Comparison of ENCODE assay signal across 12 mouse cellular contexts in genomic region chr1:177195224-177195623, GRCm38 (mm10).
DNase-seq lines count a peak whose midpoint lies in the region; ATAC-seq and TF ChIP-seq lines count a peak whose summit lies in the region.
"Had no signal": no experiment of that assay in that cellular context is flagged by ENCODE, and none has a peak within 500 bp of the region (broad histone marks: within the 10 kb centered on the region; RNA-seq: fewer than 3 reads in every experiment).

No protein-coding gene starts in this region.

- in situ Hi-C loops in Patski (cut with MboI; ENCODE audit: low pct_unique_long_range_greater_than_20kb), result loop anchor here (5.0 kb wide), 2 partner anchors 247 to 492 kb away; partner anchors contain the start of gene Zbtb18

- no peak overlapping the region for H3K4me2 ChIP-seq in midbrain, embryonic 14.5 days (ENCODE audit: low read length)
- H3K4me2 ChIP-seq: intestine, embryonic 15.5 days; limb, embryonic 13.5 days; neural tube, embryonic 12.5 days; stomach, embryonic 15.5 days had no signal

- no peak overlapping the region for H3K9ac ChIP-seq in midbrain, embryonic 14.5 days (replicated peaks; ENCODE audit: low read length)
- H3K9ac ChIP-seq: intestine, embryonic 15.5 days; limb, embryonic 13.5 days; neural tube, embryonic 12.5 days; stomach, embryonic 15.5 days had no signal

- no peak overlapping the region for H3K27ac ChIP-seq in midbrain, embryonic 14.5 days (replicated peaks; ENCODE audit: low read depth, low read length)
- no peak overlapping the region for H3K27ac ChIP-seq in midbrain, embryonic 10.5 days (replicated peaks)
- H3K27ac ChIP-seq: intestine, embryonic 15.5 days; limb, embryonic 13.5 days; neural tube, embryonic 12.5 days; stomach, embryonic 15.5 days had no signal

- DNase-seq in frontal cortex, postnatal 25 days (ENCODE audit: low spot score in 2 of 2), result no peak
- peak; percentile 55 for DNase-seq in midbrain, embryonic 14.5 days
- no peak for DNase-seq in midbrain, embryonic 10.5 days (ENCODE audit: low spot score)
- no peak for DNase-seq in Patski (ENCODE audit: low read depth, low spot score)
- DNase-seq in adrenal gland, adult 8-10 months, result no peak
- no peak for DNase-seq in adrenal gland, adult 2 months

- POLR2A ChIA-PET in Patski (lab: Charles Lee), result interaction anchor here (0.8 kb wide), 1 partner anchor 64 kb away, joined by 3 read pairs; no protein-coding TSS in a partner anchor

- H3K9me3 ChIP-seq in midbrain, embryonic 14.5 days (ENCODE audit: control insufficient read depth, low read length), result no peaks in the 10 kb centered on the region
- H3K9me3 ChIP-seq in midbrain, embryonic 10.5 days (replicated peaks), result no peaks in the 10 kb centered on the region
- H3K9me3 ChIP-seq: intestine, embryonic 15.5 days; limb, embryonic 13.5 days; neural tube, embryonic 12.5 days; stomach, embryonic 15.5 days had no signal

- H3K27me3 ChIP-seq in midbrain, embryonic 14.5 days (ENCODE audit: control insufficient read depth, insufficient read depth, low read length), result no peaks in the 10 kb centered on the region
- no peaks in the 10 kb centered on the region for H3K27me3 ChIP-seq in midbrain, embryonic 10.5 days (ENCODE audit: low read depth, poor library complexity, severe bottlenecking)
- H3K27me3 ChIP-seq in Patski, result no peaks in the 10 kb centered on the region
- H3K27me3 ChIP-seq: intestine, embryonic 15.5 days; limb, embryonic 13.5 days; neural tube, embryonic 12.5 days; stomach, embryonic 15.5 days had no signal

- peak; percentile 59 for TF ChIP-seq CTCF in Patski (IDR thresholded peaks at IDR 0.05)

- H3K36me3 ChIP-seq in midbrain, embryonic 14.5 days (ENCODE audit: control insufficient read depth, insufficient read depth, low read length), result no peaks in the 10 kb centered on the region
- H3K36me3 ChIP-seq in midbrain, embryonic 10.5 days, result no peaks in the 10 kb centered on the region
- H3K36me3 ChIP-seq: intestine, embryonic 15.5 days; limb, embryonic 13.5 days; neural tube, embryonic 12.5 days; stomach, embryonic 15.5 days had no signal

- no peak overlapping the region for H3K4me3 ChIP-seq in midbrain, embryonic 14.5 days (replicated peaks; ENCODE audit: low read depth, low read length)
- no peak overlapping the region for H3K4me3 ChIP-seq in midbrain, embryonic 10.5 days
- H3K4me3 ChIP-seq: intestine, embryonic 15.5 days; limb, embryonic 13.5 days; neural tube, embryonic 12.5 days; stomach, embryonic 15.5 days had no signal

- CTCF ChIA-PET in Patski (lab: Charles Lee), result interaction anchor here (1.2 to 2.8 kb wide), 2 partner anchors 19 to 489 kb away, joined by 3 to 8 read pairs; no protein-coding TSS in a partner anchor

- peak; percentile 66; the same call in 1 of the 2 replicates for ATAC-seq in frontal cortex, adult (ENCODE audit: low TSS enrichment)
- no peak for ATAC-seq in midbrain, embryonic 14.5 days (ENCODE audit: low FRiP score, low TSS enrichment)
- no peak for ATAC-seq in Patski
- ATAC-seq in megakaryocyte-erythroid progenitor cell, adult 5-6 weeks (replicated peaks; ENCODE audit: low FRiP score, low TSS enrichment, poor library complexity, severe bottlenecking), result 0 out of 2 replicates have a peak, but pooled peaks have one; percentile 47
- ATAC-seq: intestine, embryonic 15.5 days had no signal

- 0 out of 2 replicates have a peak, but pooled peaks cover 3% of the 10 kb centered on the region for H3K4me1 ChIP-seq in midbrain, embryonic 14.5 days (ENCODE audit: control insufficient read depth, insufficient read depth, low read length)
- peaks cover 27% of the 10 kb centered on the region for H3K4me1 ChIP-seq in midbrain, embryonic 10.5 days
- H3K4me1 ChIP-seq: intestine, embryonic 15.5 days; neural tube, embryonic 12.5 days; stomach, embryonic 15.5 days had no signal

Comparison
In these comparisons a context has a peak if more than half of its experiments do, and no peak if none do; other contexts are left out.
1. ATAC-seq: peak in frontal cortex, adult (single experiment) and megakaryocyte-erythroid progenitor cell, adult 5-6 weeks (single experiment); none in midbrain, embryonic 14.5 days (single experiment) and Patski (single experiment).